Mouse (Mus musculus) erythroblast, embryonic 14.5 days (primary cell): Measurements from ENCODE around the gene Il17rd.

Experiments
- GATA1 ChIP-seq: IDR thresholded peaks from 2 replicates; pipeline ENCODE4 v1.6.1; 2012; ENCODE audit warnings: low read length, inconsistent platforms, mixed read lengths
- TAL1 ChIP-seq: IDR thresholded peaks from 3 replicates; pipeline ENCODE4 v1.6.1; 2012; ENCODE audit warnings: low read length, inconsistent platforms, mixed read lengths

DNA sequence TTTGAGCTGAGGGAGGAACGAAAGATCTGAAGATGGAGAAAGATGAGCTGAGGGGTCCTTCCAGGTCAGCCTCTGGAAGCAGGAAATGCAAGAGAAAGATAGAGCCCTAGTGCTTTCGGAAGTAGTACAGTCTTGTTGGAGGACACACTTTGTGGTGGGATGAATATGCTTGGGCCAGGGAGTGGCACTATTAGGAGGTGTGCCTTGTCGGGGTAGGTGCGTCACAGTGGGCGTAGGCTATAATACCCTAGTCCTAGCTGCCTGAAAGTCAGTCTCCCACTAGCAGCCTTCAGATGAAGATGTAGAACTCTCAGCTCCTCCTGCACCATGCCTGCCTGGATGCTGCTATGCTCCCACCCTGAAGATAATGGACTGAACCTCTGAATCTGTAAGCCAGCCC lies 110.7 kb downstream of the Il17rd start:
- TF ChIP-seq TAL1: no peak
- no peak for TF ChIP-seq GATA1
